Mouse (Mus musculus) liver, embryonic 11.5 days (tissue): ENCODE measurements around the gene Ccl20. TPM values are rescaled to one million over a fixed set of nuclear protein-coding genes. Genes with fewer than 3 reads are reported as not detected.

Source experiments
- ATAC-seq: fragments of 200-750 bp; cut with Nextera tagmentation; replicated peaks from 2 replicates; pipeline ENCODE4 v1.8.0; 2017; ENCODE audit warnings: moderate number of reproducible peaks, mild to moderate bottlenecking, moderate TSS enrichment, moderate library complexity; ENCODE audit not compliant: low FRiP score
- DNase-seq: peaks from one replicate; pipeline ENCODE4 v3.0.0-alpha.2; 2017; ENCODE audit warnings: low spot score
- H3K27ac ChIP-seq: fragments of 300-500 bp; sonication (generic); 2 replicates; pipeline ENCODE4 v1.5.1; 2014; ENCODE audit warnings: mild to moderate bottlenecking, low read depth, low read length, control low read depth
- H3K27me3 ChIP-seq: fragments of 300-500 bp; sonication (generic); replicated peaks from 2 replicates; pipeline ENCODE4 v1.6.1; 2014; ENCODE audit warnings: low read length, mixed read lengths; ENCODE audit not compliant: control insufficient read depth, insufficient read depth
- H3K36me3 ChIP-seq: fragments of 300-500 bp; sonication (generic); 2 replicates; pipeline ENCODE4 v1.6.1; 2014; ENCODE audit warnings: mild to moderate bottlenecking, low read length, moderate library complexity, mixed read lengths; ENCODE audit not compliant: control insufficient read depth, insufficient read depth
- H3K4me1 ChIP-seq: fragments of 300-500 bp; sonication (generic); replicated peaks from 2 replicates; pipeline ENCODE4 v1.6.1; 2014; ENCODE audit warnings: low read length, mixed read lengths; ENCODE audit not compliant: control insufficient read depth, insufficient read depth
- H3K4me2 ChIP-seq: fragments of 300-500 bp; sonication (generic); 2 replicates; pipeline ENCODE4 v1.6.1; 2014; ENCODE audit warnings: mild to moderate bottlenecking, control low read depth, moderate library complexity
- H3K4me3 ChIP-seq: fragments of 300-500 bp; sonication (generic); 2 replicates; pipeline ENCODE4 v1.5.1; 2014; ENCODE audit warnings: low read depth, low read length, control low read depth
- H3K9ac ChIP-seq: fragments of 300-500 bp; sonication (generic); 2 replicates; pipeline ENCODE4 v1.6.1; 2014; ENCODE audit warnings: low read depth, low read length, control low read depth
- H3K9me3 ChIP-seq: fragments of 300-500 bp; sonication (generic); 2 replicates; pipeline ENCODE4 v1.6.1; 2016; ENCODE audit warnings: low read length, inconsistent platforms, mixed read lengths; ENCODE audit not compliant: control insufficient read depth
- WGBS: fragments of 180-500 bp; shearing (Covaris S2); extraction: QIAGEN DNeasy Blood & Tissue Kit; methylation state at CpG from one replicate; pipeline ENCODE4 v1.1.7; 2014; 5-methylcytosine and 5-hydroxymethylcytosine counted together
- polyA plus RNA-seq: library from polyadenylated mRNA; unstranded; fragments of >200 nt; fragmentation: Nextera tagmentation; extraction: Ambion mirVana; gene quantifications from 2 replicates; pipeline ENCODE4 v1.2.1, GENCODE M21; 2014

Ccl20 gene
- 0.23 TPM in 1 of 2 replicates, not detected in the other for polyA plus RNA-seq

DNA sequence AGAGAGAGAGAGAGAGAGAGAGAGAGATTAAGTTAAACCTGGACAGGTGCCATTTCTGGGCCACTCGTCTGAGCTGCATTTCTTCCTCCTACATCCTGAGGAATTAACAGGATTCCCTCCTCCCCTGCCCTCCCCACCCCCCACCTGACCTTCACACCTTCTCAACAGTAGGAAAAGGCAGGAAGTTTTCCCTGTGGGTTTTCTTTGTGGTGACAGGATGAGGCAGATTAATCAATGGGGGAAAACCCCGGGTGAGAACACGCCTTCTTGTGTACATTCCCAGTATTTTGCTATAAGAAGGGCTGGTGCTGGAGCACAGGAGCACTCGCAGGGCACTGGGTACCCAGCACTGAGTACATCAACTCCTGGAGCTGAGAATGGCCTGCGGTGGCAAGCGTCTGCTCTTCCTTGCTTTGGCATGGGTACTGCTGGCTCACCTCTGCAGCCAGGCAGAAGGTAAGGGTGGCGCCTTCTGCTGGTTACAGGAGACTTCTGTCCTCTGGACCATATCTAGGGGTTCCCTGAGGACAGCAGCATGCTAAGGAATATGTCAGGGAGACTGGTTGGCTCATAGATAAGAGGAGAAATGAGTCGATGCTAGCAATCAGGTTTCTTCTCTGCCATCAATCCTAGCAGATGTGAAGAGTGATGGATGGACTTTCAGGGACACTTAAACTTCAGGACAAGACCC lies at the start of gene Ccl20:
TSS of gene Ccl20 (plus strand) at position 320 of the 691 bp plus-strand sequence.
- Histone ChIP-seq H3K9ac (no peak within 1 kb of the TSS), H3K27me3 (no peaks in the 10 kb centered on the region), H3K9me3 (no peaks in the 10 kb centered on the region), H3K4me2 (no peak within 1 kb of the TSS), H3K27ac (no peak within 1 kb of the TSS), H3K4me1 (no peaks in the 10 kb centered on the region), H3K4me3 (no peak within 1 kb of the TSS), H3K36me3 (no peaks in the 10 kb centered on the region)
- no peak for DNase-seq
- no peak for ATAC-seq
- 28% methylated on average over 8 of the region's 8 CpGs for WGBS

DNA sequence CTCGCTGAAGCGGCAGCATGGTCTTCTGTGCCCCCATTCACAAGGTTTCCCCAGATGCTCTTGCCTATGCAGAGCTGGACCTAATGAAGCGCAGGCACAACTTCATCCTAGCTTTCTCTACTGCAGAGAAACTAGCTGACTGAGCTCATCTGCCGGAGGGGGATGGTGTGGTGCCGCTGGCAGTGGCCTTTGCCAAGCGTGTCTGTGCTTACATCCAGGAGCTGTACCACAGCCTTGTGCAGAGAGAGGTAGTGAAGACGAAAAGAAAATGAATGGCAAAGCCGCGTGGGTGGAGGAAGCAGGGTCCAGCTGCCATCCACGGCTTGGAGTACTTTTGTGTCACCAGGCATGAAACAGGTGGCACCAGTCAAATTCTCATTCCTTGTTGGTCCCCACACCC lies 49.4 kb upstream of the Ccl20 start:
- Histone ChIP-seq H3K36me3 (no peaks in the 10 kb centered on the region), H3K9ac (no peak overlapping the region), H3K27ac (no peak overlapping the region), H3K27me3 (no peaks in the 10 kb centered on the region), H3K4me1 (no peaks in the 10 kb centered on the region), H3K4me3 (no peak overlapping the region), H3K9me3 (no peaks in the 10 kb centered on the region), H3K4me2 (no peak overlapping the region)
- no peak for ATAC-seq
- WGBS, result 84% methylated on average over 10 of the region's 10 CpGs
- DNase-seq, result no peak

DNA sequence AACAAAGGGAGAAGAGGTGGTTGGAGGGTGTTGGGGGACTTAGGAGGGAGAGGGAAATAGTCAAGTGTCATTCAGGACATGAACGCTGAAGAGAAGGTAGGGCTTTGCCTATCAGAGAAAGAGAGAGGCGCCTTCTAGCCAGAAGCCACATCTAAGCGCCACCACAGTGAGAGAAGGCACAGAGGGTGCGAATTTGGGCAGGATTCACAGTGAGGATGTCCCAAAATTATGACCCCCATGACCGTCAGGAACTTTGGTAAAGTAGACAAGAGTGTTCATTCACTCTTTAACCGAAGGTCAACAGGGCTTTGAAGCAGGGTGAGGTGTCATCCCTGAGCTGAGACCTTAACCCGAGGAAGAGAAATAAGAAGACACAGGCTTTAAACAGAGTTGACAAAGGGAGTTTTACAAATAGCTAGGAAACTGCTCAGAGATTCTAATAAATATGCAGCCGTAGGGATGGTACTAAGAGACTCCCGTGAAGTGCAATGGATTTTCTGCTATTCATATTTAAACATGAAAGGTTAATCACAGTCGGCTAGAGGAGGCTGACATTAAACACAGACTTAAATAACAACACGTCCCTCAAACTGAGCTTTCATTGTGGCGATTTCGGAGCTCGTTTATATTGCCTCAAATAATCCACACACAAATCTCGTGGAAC lies 40.9 kb upstream of the Ccl20 start:
- Histone ChIP-seq H3K27ac (no peak overlapping the region), H3K36me3 (no peaks in the 10 kb centered on the region), H3K9me3 (no peaks in the 10 kb centered on the region), H3K4me1 (no peaks in the 10 kb centered on the region), H3K9ac (no peak overlapping the region), H3K4me2 (peak overlapping the region; percentile 2; the same call in 1 of the 2 replicates), H3K27me3 (no peaks in the 10 kb centered on the region), H3K4me3 (no peak overlapping the region)
- DNase-seq (no peak), ATAC-seq (no peak)
- WGBS, result 44% methylated on average over 15 of the region's 15 CpGs

DNA sequence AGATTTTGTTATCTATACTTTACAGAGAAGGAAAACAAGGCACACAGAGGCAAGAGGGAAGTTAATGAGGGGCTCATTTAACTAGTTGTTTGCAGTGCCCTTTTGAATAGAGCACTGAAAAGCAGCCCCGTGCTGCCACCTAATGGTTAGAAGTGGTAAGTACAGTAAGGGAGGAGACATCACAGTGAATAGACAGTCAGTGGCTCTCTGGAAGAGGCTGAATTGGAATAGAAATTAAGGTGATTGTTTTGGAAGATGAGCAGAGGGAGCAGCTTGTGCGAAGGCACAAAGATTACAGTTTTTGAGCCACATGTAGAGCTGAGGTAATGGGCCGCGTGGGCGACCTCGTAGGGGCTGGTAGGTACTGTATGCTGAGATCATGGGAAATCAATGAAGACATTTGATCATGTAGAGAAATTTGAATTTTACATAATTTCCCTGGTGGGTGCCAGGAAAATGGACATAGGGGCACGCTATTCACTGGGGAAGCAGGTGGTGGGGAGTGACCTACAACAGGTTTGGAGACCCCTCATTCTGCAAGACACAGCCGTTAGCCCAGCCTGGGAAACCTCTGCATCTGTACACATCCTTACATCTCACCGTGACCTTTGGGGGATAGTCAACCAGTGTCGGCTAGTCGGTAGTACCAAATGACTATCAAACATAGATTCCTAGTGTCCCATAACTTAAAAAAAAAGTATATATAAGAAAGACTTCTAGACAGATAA lies 40.2 kb upstream of the Ccl20 start:
- Histone ChIP-seq H3K9me3 (no peaks in the 10 kb centered on the region), H3K27ac (no peak overlapping the region), H3K9ac (no peak overlapping the region), H3K4me2 (peak overlapping the region; percentile 2; the same call in 1 of the 2 replicates), H3K4me1 (no peaks in the 10 kb centered on the region), H3K4me3 (no peak overlapping the region), H3K27me3 (no peaks in the 10 kb centered on the region), H3K36me3 (no peaks in the 10 kb centered on the region)
- ATAC-seq, result peak; percentile 60
- WGBS, result 47% methylated on average over 11 of the region's 11 CpGs
- no peak for DNase-seq

DNA sequence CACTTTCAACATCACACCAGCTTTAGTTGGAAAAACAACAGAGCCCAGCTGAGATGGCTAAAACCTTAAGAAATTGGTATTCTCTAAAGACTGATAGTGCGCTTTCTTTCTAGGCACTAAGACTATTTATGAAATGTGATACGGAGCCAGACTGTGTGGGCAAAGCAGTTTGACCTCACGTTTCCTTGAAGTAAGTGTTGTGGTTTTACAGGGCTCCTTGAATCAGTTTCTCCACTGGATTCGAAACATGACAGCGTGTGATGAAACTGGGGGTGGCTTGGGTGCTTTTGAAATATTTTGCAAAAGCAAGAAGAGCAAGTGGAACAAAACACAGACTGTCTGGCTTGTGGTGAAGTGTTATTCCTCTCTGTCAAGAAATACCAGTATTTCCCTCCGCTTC lies 39.5 kb upstream of the Ccl20 start:
- H3K4me2 ChIP-seq, result no peak overlapping the region
- H3K9ac ChIP-seq, result no peak overlapping the region
- no peaks in the 10 kb centered on the region for H3K27me3 ChIP-seq
- no peaks in the 10 kb centered on the region for H3K9me3 ChIP-seq
- no peak overlapping the region for H3K4me3 ChIP-seq
- H3K36me3 ChIP-seq, result no peaks in the 10 kb centered on the region
- WGBS, result 66% methylated on average over 6 of the region's 6 CpGs
- ATAC-seq (no peak), DNase-seq (no peak)
- no peak overlapping the region for H3K27ac ChIP-seq
- no peaks in the 10 kb centered on the region for H3K4me1 ChIP-seq

DNA sequence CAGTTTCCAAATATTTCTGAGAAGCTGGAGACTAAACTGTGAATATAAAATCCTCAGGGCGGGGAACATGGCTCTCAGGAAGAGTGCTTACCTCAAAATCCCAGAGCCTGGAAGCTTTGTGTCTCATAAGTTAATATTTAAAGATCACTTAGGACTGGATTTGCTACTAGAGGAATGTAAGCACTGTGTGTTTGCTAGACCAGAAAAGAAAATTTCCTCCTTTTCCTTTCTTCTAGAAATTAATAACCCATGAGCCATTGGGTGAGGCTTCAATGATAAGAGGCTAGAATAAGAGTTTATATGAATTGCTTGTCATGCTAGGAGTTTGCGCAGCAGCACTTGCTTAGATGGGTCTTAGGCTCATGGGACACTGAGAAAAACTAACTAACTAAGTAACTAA lies 31.8 kb upstream of the Ccl20 start:
- DNase-seq, result no peak
- WGBS, result 74% methylated on average over 2 of the region's 2 CpGs

DNA sequence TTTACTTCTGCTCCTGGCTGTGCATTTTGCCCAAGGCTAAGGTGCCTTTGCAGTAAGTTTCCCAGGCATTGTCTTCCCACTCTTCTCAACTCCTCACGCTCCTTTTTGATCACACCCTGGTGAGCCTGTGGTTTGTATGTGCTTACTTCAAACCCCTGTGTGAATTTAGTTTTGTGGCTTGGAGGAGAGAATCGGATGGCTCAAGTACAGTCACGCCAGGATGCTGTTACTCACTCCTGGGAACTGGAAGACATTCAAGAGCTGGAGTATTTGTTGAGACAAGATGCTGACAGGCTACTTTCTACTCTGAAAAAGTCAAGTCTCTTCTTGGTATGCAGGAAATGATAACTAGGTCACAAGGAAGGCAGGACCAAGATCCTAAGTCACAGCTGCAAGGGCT lies 25.3 kb upstream of the Ccl20 start:
- DNase-seq (no peak), ATAC-seq (no peak)
- H3K9me3 ChIP-seq, result no peaks in the 10 kb centered on the region
- H3K4me1 ChIP-seq, result no peaks in the 10 kb centered on the region
- no peak overlapping the region for H3K9ac ChIP-seq
- no peak overlapping the region for H3K27ac ChIP-seq
- H3K27me3 ChIP-seq, result no peaks in the 10 kb centered on the region
- H3K4me3 ChIP-seq, result no peak overlapping the region
- WGBS, result 54% methylated on average over 3 of the region's 3 CpGs
- no peak overlapping the region for H3K4me2 ChIP-seq
- H3K36me3 ChIP-seq, result no peaks in the 10 kb centered on the region

More for the DNA sequence above, 31.8 kb upstream of the Ccl20 start:
- no peak overlapping the region for H3K4me2 ChIP-seq
- no peaks in the 10 kb centered on the region for H3K9me3 ChIP-seq
- no peaks in the 10 kb centered on the region for H3K36me3 ChIP-seq
- H3K4me3 ChIP-seq, result no peak overlapping the region
- ATAC-seq, result no peak
- H3K27ac ChIP-seq, result no peak overlapping the region
- H3K9ac ChIP-seq, result no peak overlapping the region
- H3K4me1 ChIP-seq, result no peaks in the 10 kb centered on the region
- no peaks in the 10 kb centered on the region for H3K27me3 ChIP-seq

DNA sequence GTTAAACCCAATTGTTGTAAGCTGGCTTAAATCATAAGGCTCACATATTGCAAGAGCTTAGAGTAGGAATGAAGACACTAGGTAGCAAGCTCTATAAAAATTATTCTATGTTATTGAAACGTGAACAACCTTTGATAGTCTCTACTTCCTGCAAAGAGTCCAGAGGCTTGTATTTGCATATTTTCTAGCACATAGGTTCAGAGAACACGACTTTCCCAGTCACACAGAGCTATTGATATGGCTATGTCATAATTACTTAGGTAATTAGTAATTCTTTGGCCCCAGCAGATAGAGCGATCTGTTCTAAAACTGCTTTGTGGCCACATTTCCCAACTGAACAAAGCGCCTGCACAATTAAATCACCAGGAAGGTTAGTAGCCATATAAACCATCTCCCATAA lies 19.6 kb upstream of the Ccl20 start:
- no peak for ATAC-seq
- Histone ChIP-seq H3K36me3 (no peaks in the 10 kb centered on the region), H3K4me3 (no peak overlapping the region), H3K4me2 (no peak overlapping the region), H3K27me3 (no peaks in the 10 kb centered on the region), H3K9ac (no peak overlapping the region), H3K9me3 (no peaks in the 10 kb centered on the region), H3K27ac (no peak overlapping the region), H3K4me1 (no peaks in the 10 kb centered on the region)
- WGBS, result 83% methylated on average over 4 of the region's 4 CpGs
- DNase-seq, result no peak
